Mouse (Mus musculus) neural tube, embryonic 11.5 days (tissue): ENCODE measurements at regions not wholly inside any gene's neighbourhood (a gene's known extent, or its start where the extent isn't known, plus 50 kb on each side); places are given as distances from the start of the nearest gene placed in this dataset.

Experiments
- ATAC-seq: fragments of 200-750 bp; cut with Nextera tagmentation; 2 replicates; pipeline ENCODE4 v1.8.0; 2017; ENCODE audit warnings: moderate number of reproducible peaks, mild to moderate bottlenecking, moderate TSS enrichment, moderate library complexity; ENCODE audit not compliant: insufficient read depth, low FRiP score, low TSS enrichment
- DNase-seq: peaks from one replicate; pipeline ENCODE4 v3.0.0-alpha.2; 2015; ENCODE audit warnings: low spot score
- H3K27ac ChIP-seq: fragments of 300-500 bp; sonication (generic); 2 replicates; pipeline ENCODE4 v1.5.1; 2014; ENCODE audit warnings: low read depth, mild to moderate bottlenecking, low read length
- H3K27me3 ChIP-seq: fragments of 300-500 bp; sonication (generic); 2 replicates; pipeline ENCODE4 v1.6.1; 2014; ENCODE audit warnings: mild to moderate bottlenecking, low read length, mixed read lengths; ENCODE audit not compliant: control insufficient read depth, insufficient read depth
- H3K36me3 ChIP-seq: fragments of 300-500 bp; sonication (generic); 2 replicates; pipeline ENCODE4 v1.6.1; 2014; ENCODE audit warnings: mild to moderate bottlenecking, low read length, moderate library complexity, mixed read lengths; ENCODE audit not compliant: control insufficient read depth, insufficient read depth
- H3K4me1 ChIP-seq: fragments of 300-500 bp; sonication (generic); 2 replicates; pipeline ENCODE4 v1.6.1; 2014; ENCODE audit warnings: low read length, mixed read lengths; ENCODE audit not compliant: control insufficient read depth, insufficient read depth
- H3K4me2 ChIP-seq: fragments of 300-500 bp; sonication (generic); 2 replicates; pipeline ENCODE4 v1.6.1; 2014; ENCODE audit warnings: low read depth, mild to moderate bottlenecking, moderate library complexity
- H3K4me3 ChIP-seq: fragments of 300-500 bp; sonication (generic); 2 replicates; pipeline ENCODE4 v1.5.1; 2014; ENCODE audit warnings: low read depth, low read length
- H3K9ac ChIP-seq: fragments of 300-500 bp; sonication (generic); 2 replicates; pipeline ENCODE4 v1.6.1; 2014; ENCODE audit warnings: mild to moderate bottlenecking, low read length
- H3K9me3 ChIP-seq: fragments of 300-500 bp; sonication (generic); 2 replicates; pipeline ENCODE4 v1.6.1; 2016; ENCODE audit warnings: low read length; ENCODE audit not compliant: control insufficient read depth
- WGBS: fragments of 180-500 bp; shearing (Covaris S2); extraction: QIAGEN DNeasy Blood & Tissue Kit; methylation state at CpG from one replicate; pipeline ENCODE4 v1.1.7; 2014; 5-methylcytosine and 5-hydroxymethylcytosine counted together

- DNase-seq: no peak
- Histone ChIP-seq H3K27me3 (no peaks in the 10 kb centered on the region), H3K4me3 (no peak overlapping the region), H3K27ac (no peak overlapping the region), H3K4me1 (no peaks in the 10 kb centered on the region), H3K9me3 (no peaks in the 10 kb centered on the region), H3K36me3 (no peaks in the 10 kb centered on the region), H3K9ac (no peak overlapping the region), H3K4me2 (no peak overlapping the region)
- no peak for ATAC-seq
- WGBS: 87% methylated on average over 2 of the region's 2 CpGs
Observed at GRCm38 (mm10) chr13:63708567-63708966, 106.5 kb upstream of the Ercc6l2 start.

DNA sequence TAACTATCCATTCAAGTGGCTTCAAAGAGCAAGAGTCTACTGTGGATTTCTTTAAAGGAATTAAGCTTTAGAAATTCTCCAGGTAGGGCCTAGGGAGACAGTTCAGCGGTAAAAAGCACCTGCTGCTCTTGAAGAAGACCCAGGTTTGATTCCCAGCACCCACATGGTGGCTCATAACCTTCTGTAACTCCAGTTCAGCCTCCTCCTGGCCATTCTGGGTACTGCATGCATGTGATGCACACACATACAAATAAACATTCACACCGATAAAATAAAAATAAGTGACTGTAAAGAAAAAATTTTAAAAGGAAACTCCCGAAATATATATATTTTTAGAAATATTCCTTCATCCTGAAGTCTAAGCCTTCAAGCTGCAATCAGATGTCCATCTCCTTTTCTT, 101.9 kb upstream of the Ercc6l2 start:
- H3K36me3 ChIP-seq: no peaks in the 10 kb centered on the region
- WGBS: 86% methylated on average over 3 of the region's 3 CpGs
- H3K4me2 ChIP-seq: no peak overlapping the region
- H3K9ac ChIP-seq: no peak overlapping the region
- no peak overlapping the region for H3K4me3 ChIP-seq
- H3K9me3 ChIP-seq: no peaks in the 10 kb centered on the region
- H3K4me1 ChIP-seq: no peaks in the 10 kb centered on the region
- no peak for DNase-seq
- no peak overlapping the region for H3K27ac ChIP-seq
- ATAC-seq: no peak
- no peaks in the 10 kb centered on the region for H3K27me3 ChIP-seq

DNA sequence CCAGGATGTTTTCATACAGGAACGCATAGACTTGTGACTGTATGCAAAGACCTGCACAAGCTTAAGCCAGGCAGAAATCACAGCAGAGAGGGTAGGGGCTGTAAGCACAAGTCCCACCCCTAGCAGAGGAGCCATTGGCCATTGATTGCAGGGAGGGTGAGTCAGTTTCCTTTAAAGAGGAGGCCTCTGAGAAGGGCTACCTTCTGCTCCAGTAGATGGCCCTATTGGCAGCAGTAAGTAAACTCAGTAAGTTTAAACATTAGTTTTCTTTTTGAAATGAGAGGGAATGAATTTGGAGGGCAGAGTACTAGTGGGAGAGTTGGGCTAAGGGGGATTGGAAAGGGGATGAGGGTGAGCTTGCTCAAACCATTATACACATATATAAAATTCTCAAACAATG, 98.5 kb upstream of the Ercc6l2 start:
- Histone ChIP-seq H3K4me1 (peaks cover 11% of the 10 kb centered on the region; the same call in 1 of the 2 replicates), H3K27me3 (no peaks in the 10 kb centered on the region), H3K27ac (no peak overlapping the region), H3K9me3 (no peaks in the 10 kb centered on the region), H3K4me2 (no peak overlapping the region), H3K9ac (no peak overlapping the region), H3K36me3 (no peaks in the 10 kb centered on the region), H3K4me3 (no peak overlapping the region)
- DNase-seq: no peak
- ATAC-seq: no peak
- 91% methylated on average over 1 of the region's 1 CpGs for WGBS

GRCm38 (mm10) chr13:63717249-63717648, 97.8 kb upstream of the Ercc6l2 start:
- no peak overlapping the region for H3K4me2 ChIP-seq
- WGBS: 82% methylated on average over 3 of the region's 3 CpGs
- no peaks in the 10 kb centered on the region for H3K36me3 ChIP-seq
- H3K4me3 ChIP-seq: no peak overlapping the region
- DNase-seq: no peak
- H3K4me1 ChIP-seq: peaks cover 11% of the 10 kb centered on the region; the same call in 1 of the 2 replicates
- H3K27ac ChIP-seq: no peak overlapping the region
- no peak for ATAC-seq
- H3K9me3 ChIP-seq: no peaks in the 10 kb centered on the region
- H3K27me3 ChIP-seq: no peaks in the 10 kb centered on the region
- no peak overlapping the region for H3K9ac ChIP-seq

GRCm38 (mm10) chr13:63718782-63719181, 96.3 kb upstream of the Ercc6l2 start:
- Histone ChIP-seq H3K4me3 (no peak overlapping the region), H3K9ac (no peak overlapping the region), H3K4me1 (peaks cover 11% of the 10 kb centered on the region; the same call in 1 of the 2 replicates), H3K27me3 (no peaks in the 10 kb centered on the region), H3K9me3 (no peaks in the 10 kb centered on the region), H3K4me2 (no peak overlapping the region), H3K36me3 (no peaks in the 10 kb centered on the region), H3K27ac (no peak overlapping the region)
- ATAC-seq: no peak
- 77% methylated on average over 2 of the region's 2 CpGs for WGBS
- no peak for DNase-seq

DNA sequence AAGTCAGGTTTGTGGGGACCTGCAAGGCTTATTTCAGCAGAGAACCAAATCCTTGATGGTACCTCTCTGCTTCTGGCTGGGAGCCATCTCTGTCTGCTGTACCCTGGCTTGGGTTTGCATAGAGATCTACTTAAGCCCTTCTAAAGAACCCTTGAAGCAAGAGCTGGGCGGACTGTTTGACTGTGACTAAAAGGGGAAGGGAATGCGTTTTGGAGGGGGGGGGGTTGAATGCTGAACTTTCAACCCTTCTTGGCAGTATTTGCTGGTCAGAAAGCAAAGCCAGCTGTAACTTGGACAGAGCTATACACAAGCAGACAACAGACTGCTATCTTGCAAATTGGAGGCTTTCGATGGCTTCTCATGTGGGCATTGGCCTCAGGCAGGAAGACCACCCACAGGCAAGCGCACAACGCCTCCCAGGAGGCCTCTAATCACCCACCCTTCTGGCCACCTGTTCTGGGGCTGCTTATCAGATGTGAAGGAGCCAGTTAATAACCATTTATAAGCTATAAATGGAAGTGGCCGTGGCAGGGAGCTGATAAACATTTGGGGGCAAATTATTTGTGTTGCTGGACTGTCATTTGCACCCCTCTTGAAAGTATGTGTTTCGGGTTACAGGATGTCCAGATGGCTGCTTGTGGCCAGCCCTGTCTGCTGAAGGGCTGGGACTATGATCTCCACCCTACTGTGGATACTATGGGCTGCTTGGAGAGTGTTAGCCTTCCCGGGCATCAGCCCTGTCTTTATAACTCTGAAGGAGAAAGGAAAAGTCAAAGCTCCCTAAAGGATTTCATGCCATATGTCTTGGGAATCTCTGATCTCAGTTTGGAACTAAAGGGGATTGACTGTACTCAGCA, 95.5 kb upstream of the Ercc6l2 start:
- H3K36me3 ChIP-seq: no peaks in the 10 kb centered on the region
- no peak for DNase-seq
- no peaks in the 10 kb centered on the region for H3K9me3 ChIP-seq
- no peak overlapping the region for H3K4me3 ChIP-seq
- ATAC-seq: no peak
- H3K4me2 ChIP-seq: no peak overlapping the region
- WGBS: 22% methylated on average over 8 of the region's 8 CpGs
- no peak overlapping the region for H3K9ac ChIP-seq
- no peaks in the 10 kb centered on the region for H3K27me3 ChIP-seq
- no peak overlapping the region for H3K27ac ChIP-seq
- H3K4me1 ChIP-seq: peaks cover 11% of the 10 kb centered on the region; the same call in 1 of the 2 replicates

DNA sequence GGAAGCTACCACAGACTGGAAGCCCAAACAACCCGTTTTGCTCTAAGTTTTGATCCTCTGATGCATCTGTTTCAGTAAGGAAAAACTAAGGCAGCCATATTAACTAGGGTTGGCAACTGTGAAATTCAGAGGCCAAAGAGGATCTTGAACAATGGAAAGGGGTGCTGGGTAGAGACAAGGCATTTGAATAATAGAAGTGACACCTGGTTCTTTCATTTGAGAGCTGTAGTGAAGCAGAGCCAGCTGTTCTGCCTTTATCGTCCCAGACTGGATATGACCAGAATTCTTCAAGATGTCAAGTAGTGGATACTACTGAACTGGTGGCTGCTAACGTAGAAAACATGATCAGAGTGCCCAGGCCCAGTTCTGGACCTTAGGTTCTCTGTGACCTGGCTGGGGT, 94.4 kb upstream of the Ercc6l2 start:
- no peak overlapping the region for H3K4me3 ChIP-seq
- no peak overlapping the region for H3K27ac ChIP-seq
- H3K9ac ChIP-seq: no peak overlapping the region
- H3K36me3 ChIP-seq: no peaks in the 10 kb centered on the region
- no peak for DNase-seq
- H3K4me1 ChIP-seq: peaks cover 11% of the 10 kb centered on the region; the same call in 1 of the 2 replicates
- H3K27me3 ChIP-seq: no peaks in the 10 kb centered on the region
- ATAC-seq: no peak
- WGBS: 71% methylated on average over 3 of the region's 3 CpGs
- H3K4me2 ChIP-seq: no peak overlapping the region
- no peaks in the 10 kb centered on the region for H3K9me3 ChIP-seq

DNA sequence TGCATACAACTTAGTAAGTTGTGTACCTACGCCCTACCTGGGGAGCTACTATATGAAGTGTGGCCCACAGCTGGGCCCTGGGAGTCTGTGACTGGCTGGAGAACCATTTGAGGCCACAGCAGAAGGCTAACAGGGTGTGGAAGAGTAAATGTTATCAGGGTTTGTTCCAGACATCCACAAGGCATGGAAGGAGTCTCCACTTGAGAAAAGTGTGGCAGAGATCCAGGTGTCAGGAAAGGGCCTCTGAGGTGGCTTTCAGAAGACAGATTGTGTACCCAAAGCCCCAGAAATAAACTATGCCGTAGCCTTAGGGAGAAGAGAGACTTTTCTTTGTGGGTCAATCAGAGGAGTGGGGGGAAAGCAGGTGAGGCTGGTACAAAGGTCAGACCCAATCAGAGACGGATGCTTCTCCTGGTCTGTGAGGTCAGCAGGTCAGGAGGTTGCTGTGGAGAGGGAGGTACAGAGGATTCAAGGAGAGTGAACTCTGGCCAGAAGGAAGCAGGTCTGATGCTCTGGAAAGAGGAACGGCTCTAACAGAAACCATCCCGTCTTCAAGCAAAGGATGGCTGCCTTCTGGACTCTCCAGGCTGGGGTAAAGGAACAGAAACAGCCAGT, 93.9 kb upstream of the Ercc6l2 start:
- Histone ChIP-seq H3K9ac (no peak overlapping the region), H3K9me3 (no peaks in the 10 kb centered on the region), H3K4me2 (no peak overlapping the region), H3K4me3 (no peak overlapping the region), H3K27ac (no peak overlapping the region), H3K4me1 (peaks cover 11% of the 10 kb centered on the region; the same call in 1 of the 2 replicates), H3K27me3 (no peaks in the 10 kb centered on the region), H3K36me3 (no peaks in the 10 kb centered on the region)
- ATAC-seq (no peak), DNase-seq (no peak)
- 80% methylated on average over 5 of the region's 5 CpGs for WGBS

- WGBS: 92% methylated on average over 2 of the region's 2 CpGs
- Histone ChIP-seq H3K36me3 (no peaks in the 10 kb centered on the region), H3K4me1 (peaks cover 7% of the 10 kb centered on the region; the same call in 1 of the 2 replicates), H3K9me3 (no peaks in the 10 kb centered on the region), H3K27me3 (no peaks in the 10 kb centered on the region), H3K9ac (no peak overlapping the region), H3K4me2 (no peak overlapping the region), H3K27ac (no peak overlapping the region), H3K4me3 (no peak overlapping the region)
- no peak for DNase-seq
- ATAC-seq: no peak
Observed at GRCm38 (mm10) chr13:63724293-63724692, 90.7 kb upstream of the Ercc6l2 start.
